Mouse (Mus musculus) urinary bladder, adult 18-20 months (tissue): ENCODE results near the gene Dcun1d3.
A peak's percentile ranks its signal among the peaks of the same experiment; 100 is the strongest.

Source experiments
- DNase-seq, 2 experiments: peaks; one replicate each; pipeline ENCODE4 v3.0.0; 2022; ENCODE audit warnings: low spot score in 2 of 2, mixed read lengths in 2 of 2

Gene Dcun1d3

GRCm38 (mm10) chr7:119895639-119896512, at the start of gene Dcun1d3, which contains the start of gene Lyrm1:
Dcun1d3 (minus strand) TSS chr7:119896298.
Lyrm1 (plus strand) TSS chr7:119895861.
- DNase-seq: peak; percentile 95 to 97

- DNase-seq: no peak
Measured at GRCm38 (mm10) chr7:119941569-119941968, 45.5 kb upstream of the Dcun1d3 start.

GRCm38 (mm10) chr7:119937036-119937435, 40.9 kb upstream of the Dcun1d3 start:
- DNase-seq: no peak

GRCm38 (mm10) chr7:119936321-119936720, 40.2 kb upstream of the Dcun1d3 start:
- no peak for DNase-seq

GRCm38 (mm10) chr7:119928783-119929440, 32.8 kb upstream of the Dcun1d3 start:
- DNase-seq: no peak

GRCm38 (mm10) chr7:119921054-119921453, 25.0 kb upstream of the Dcun1d3 start:
- no peak for DNase-seq

GRCm38 (mm10) chr7:119920457-119920856, 24.4 kb upstream of the Dcun1d3 start:
- peak in 1 of 2 experiments; percentile 22 for DNase-seq

- no peak for DNase-seq
Measured at GRCm38 (mm10) chr7:119911727-119912126, 15.6 kb upstream of the Dcun1d3 start.

- DNase-seq: no peak
Measured at GRCm38 (mm10) chr7:119906523-119907215, 10.6 kb upstream of the Dcun1d3 start.

GRCm38 (mm10) chr7:119899386-119900057, 3.4 kb upstream of the Dcun1d3 start:
- DNase-seq: no peak

- no peak for DNase-seq
Measured at GRCm38 (mm10) chr7:119898247-119898856, 2.3 kb upstream of the Dcun1d3 start.

GRCm38 (mm10) chr7:119897521-119898109, 1.5 kb upstream of the Dcun1d3 start:
- no peak for DNase-seq

- DNase-seq: peak in 1 of 2 experiments; percentile 42
Measured at GRCm38 (mm10) chr7:119894818-119895544, 1.1 kb downstream of the Dcun1d3 start.

GRCm38 (mm10) chr7:119892742-119893141, 3.4 kb downstream of the Dcun1d3 start:
- no peak for DNase-seq

- DNase-seq: no peak
Measured at GRCm38 (mm10) chr7:119892198-119892597, 3.9 kb downstream of the Dcun1d3 start.

GRCm38 (mm10) chr7:119887887-119888286, 8.2 kb downstream of the Dcun1d3 start:
- DNase-seq: no peak

GRCm38 (mm10) chr7:119881229-119881628, 14.9 kb downstream of the Dcun1d3 start:
- DNase-seq: no peak

- peak in 1 of 2 experiments; percentile 43 for DNase-seq
Measured at GRCm38 (mm10) chr7:119880345-119880744, 15.8 kb downstream of the Dcun1d3 start.

- no peak for DNase-seq
Measured at GRCm38 (mm10) chr7:119879171-119879570, 16.9 kb downstream of the Dcun1d3 start.
